Mouse (Mus musculus): Measurements from ENCODE around the gene Gnl3. TPM values are rescaled to one million over a fixed set of nuclear protein-coding genes. Genes with fewer than 3 reads are reported as not detected.

Gnl3 gene
- polyA plus RNA-seq, 1 experiment from 2014 or later: 126 TPM

DNA sequence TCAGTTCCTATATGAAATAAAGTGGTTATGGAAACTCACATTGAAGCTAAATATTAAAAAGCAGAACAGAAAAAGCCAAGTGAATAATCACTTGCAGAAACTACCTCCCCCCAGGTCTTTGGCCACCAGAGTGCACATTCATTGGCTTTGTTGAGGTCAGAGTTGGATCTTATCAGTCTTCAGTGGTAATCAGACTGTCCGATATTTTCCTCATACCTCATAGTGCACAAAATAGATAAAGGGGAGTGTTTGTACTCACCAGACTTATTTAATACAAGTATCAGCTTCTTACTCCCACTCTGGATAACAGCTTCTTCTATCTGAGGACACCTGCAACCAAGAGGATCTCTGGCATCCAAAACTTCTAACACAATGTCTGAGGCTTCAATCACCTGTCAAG, 2.9 kb downstream of the Gnl3 start:
- Histone ChIP-seq H3K4me2 (ENCODE audit: low read depth, severe bottlenecking) (no peak overlapping the region), H3K36me3 (ENCODE audit: control insufficient read depth, insufficient read depth, low read length) (peaks cover 32% of the 10 kb centered on the region), H3K4me3 (ENCODE audit: low read depth, low read length) (no peak overlapping the region), H3K9me3 (ENCODE audit: control insufficient read depth, low read length) (no peaks in the 10 kb centered on the region), H3K9ac (ENCODE audit: low read length) (no peak overlapping the region), H3K27me3 (ENCODE audit: control insufficient read depth, insufficient read depth, low read length) (no peaks in the 10 kb centered on the region), H3K27ac (replicated peaks; ENCODE audit: low read depth, low read length) (no peak overlapping the region), H3K4me1 (ENCODE audit: control insufficient read depth, insufficient read depth, low read length) (peaks cover 9% of the 10 kb centered on the region)
- ATAC-seq (ENCODE audit: insufficient number of reproducible peaks, low FRiP score, low TSS enrichment, low read depth) (no peak), DNase-seq (ENCODE audit: low spot score) (no peak)
- 93% methylated on average over 1 of the region's 1 CpGs for WGBS

DNA sequence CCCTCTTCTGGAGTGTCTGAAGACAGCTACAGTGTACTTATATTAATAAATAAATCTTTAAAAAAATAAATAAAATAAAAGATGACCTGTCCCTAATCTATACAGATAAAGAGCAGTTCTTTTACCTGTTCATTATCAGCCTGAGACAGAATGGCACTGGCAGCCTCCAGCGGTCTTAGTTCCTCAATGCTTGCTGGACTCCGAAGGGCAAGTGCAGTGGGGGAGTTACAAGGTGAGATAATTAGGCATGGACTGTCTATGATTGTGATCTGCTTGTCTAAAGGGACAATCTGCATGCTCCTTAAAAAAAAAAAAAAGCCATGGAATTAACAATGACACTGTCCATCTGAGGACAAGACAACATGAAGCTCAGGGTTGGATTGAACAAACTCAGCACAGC, 5.0 kb downstream of the Gnl3 start:
- H3K9me3 ChIP-seq (ENCODE audit: control insufficient read depth, low read length): no peaks in the 10 kb centered on the region
- H3K4me3 ChIP-seq (ENCODE audit: low read depth, low read length): no peak overlapping the region
- H3K36me3 ChIP-seq (ENCODE audit: control insufficient read depth, insufficient read depth, low read length): peaks cover 35% of the 10 kb centered on the region
- H3K4me2 ChIP-seq (ENCODE audit: low read depth, severe bottlenecking): no peak overlapping the region
- WGBS: 98% methylated on average over 2 of the region's 2 CpGs
- no peak overlapping the region for H3K27ac ChIP-seq (replicated peaks; ENCODE audit: low read depth, low read length)
- no peaks in the 10 kb centered on the region for H3K27me3 ChIP-seq (ENCODE audit: control insufficient read depth, insufficient read depth, low read length)
- peaks cover 7% of the 10 kb centered on the region; the same call in 1 of the 2 replicates for H3K4me1 ChIP-seq (ENCODE audit: control insufficient read depth, insufficient read depth, low read length)
- ATAC-seq (ENCODE audit: insufficient number of reproducible peaks, low FRiP score, low TSS enrichment, low read depth): no peak
- H3K9ac ChIP-seq (ENCODE audit: low read length): no peak overlapping the region
- DNase-seq (ENCODE audit: low spot score): no peak

DNA sequence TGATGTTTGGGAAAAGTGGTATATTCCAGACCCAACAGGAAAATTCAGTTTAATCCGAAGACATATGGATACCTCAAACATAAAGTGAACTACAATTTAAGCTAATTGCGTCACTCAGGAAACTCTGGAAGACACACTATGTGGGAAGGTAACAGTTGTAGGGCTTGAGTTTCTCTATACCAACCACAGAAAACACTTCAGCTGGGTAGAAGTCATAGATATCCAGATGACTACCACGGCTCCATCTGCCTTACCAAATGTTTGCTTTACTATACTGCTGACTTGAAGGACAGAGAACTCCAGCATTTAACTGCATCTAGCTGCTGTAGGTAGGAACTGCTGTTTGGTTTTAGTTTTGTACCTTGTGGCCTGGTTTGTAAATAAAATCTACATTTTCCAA, 7.4 kb downstream of the Gnl3 start:
- WGBS: 91% methylated on average over 3 of the region's 3 CpGs
- Histone ChIP-seq H3K27me3 (ENCODE audit: control insufficient read depth, insufficient read depth, low read length) (no peaks in the 10 kb centered on the region), H3K9me3 (ENCODE audit: control insufficient read depth, low read length) (no peaks in the 10 kb centered on the region), H3K27ac (replicated peaks; ENCODE audit: low read depth, low read length) (no peak overlapping the region), H3K4me2 (ENCODE audit: low read depth, severe bottlenecking) (no peak overlapping the region), H3K9ac (ENCODE audit: low read length) (no peak overlapping the region), H3K36me3 (ENCODE audit: control insufficient read depth, insufficient read depth, low read length) (peaks cover 38% of the 10 kb centered on the region), H3K4me3 (ENCODE audit: low read depth, low read length) (no peak overlapping the region), H3K4me1 (ENCODE audit: control insufficient read depth, insufficient read depth, low read length) (no peaks in the 10 kb centered on the region)
- DNase-seq (ENCODE audit: low spot score) (no peak), ATAC-seq (ENCODE audit: insufficient number of reproducible peaks, low FRiP score, low TSS enrichment, low read depth) (no peak)

DNA sequence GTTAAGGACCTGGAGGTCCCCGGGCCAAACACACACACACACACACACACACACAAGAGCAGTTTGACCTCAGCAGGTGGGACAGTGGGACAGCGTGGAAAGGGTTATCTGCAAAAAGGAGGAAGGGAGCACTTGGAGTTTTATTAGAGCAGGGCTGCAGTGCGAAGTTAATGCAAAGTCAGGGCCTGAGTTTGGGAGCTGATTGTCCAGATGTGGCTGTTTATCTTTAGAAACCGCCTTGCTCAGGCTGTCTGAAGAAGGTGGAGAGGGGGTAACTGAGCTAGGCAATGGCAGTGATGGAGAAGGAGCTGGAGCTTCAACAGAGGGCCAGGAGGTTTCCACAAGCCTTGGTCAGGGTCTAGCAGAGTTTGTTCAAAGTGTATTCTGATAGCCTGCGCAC, 12.2 kb downstream of the Gnl3 start:
- peaks cover 15% of the 10 kb centered on the region; the same call in 1 of the 2 replicates for H3K36me3 ChIP-seq (ENCODE audit: control insufficient read depth, insufficient read depth, low read length)
- H3K4me2 ChIP-seq (ENCODE audit: low read depth, severe bottlenecking): no peak overlapping the region

DNA sequence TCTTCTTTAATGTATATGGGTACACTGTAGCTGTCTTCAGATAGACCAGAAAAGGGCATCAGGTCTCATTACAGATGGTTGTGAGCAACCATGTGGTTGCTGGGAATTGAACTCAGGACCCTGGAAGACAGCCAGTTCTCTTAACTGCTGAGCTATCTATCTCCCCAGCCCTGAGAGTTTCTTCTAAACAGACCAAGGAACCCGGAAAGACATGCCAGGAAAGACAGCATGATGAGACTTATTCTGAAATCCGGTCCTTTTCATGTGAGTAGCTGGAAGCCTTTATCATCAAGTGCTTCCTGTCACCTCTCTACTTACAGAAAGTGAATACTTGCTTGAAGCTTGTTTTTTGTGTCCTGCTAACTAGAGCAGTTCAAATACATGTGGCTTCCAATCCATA, 14.4 kb downstream of the Gnl3 start:
- no peak overlapping the region for H3K9ac ChIP-seq (ENCODE audit: low read length)
- DNase-seq (ENCODE audit: low spot score) (no peak), ATAC-seq (ENCODE audit: insufficient number of reproducible peaks, low FRiP score, low TSS enrichment, low read depth) (no peak)
- 83% methylated on average over 2 of the region's 2 CpGs for WGBS
- no peaks in the 10 kb centered on the region for H3K9me3 ChIP-seq (ENCODE audit: control insufficient read depth, low read length)
- H3K4me2 ChIP-seq (ENCODE audit: low read depth, severe bottlenecking): no peak overlapping the region
- no peak overlapping the region for H3K27ac ChIP-seq (replicated peaks; ENCODE audit: low read depth, low read length)
- H3K4me1 ChIP-seq (ENCODE audit: control insufficient read depth, insufficient read depth, low read length): peaks cover 3% of the 10 kb centered on the region; the same call in 1 of the 2 replicates
- no peaks in the 10 kb centered on the region for H3K27me3 ChIP-seq (ENCODE audit: control insufficient read depth, insufficient read depth, low read length)
- H3K4me3 ChIP-seq (ENCODE audit: low read depth, low read length): no peak overlapping the region
- peaks cover 6% of the 10 kb centered on the region; the same call in 1 of the 2 replicates for H3K36me3 ChIP-seq (ENCODE audit: control insufficient read depth, insufficient read depth, low read length)

More for the DNA sequence above, 12.2 kb downstream of the Gnl3 start:
- 75% methylated on average over 5 of the region's 5 CpGs for WGBS
- Histone ChIP-seq H3K9me3 (ENCODE audit: control insufficient read depth, low read length) (no peaks in the 10 kb centered on the region), H3K9ac (ENCODE audit: low read length) (no peak overlapping the region), H3K27me3 (ENCODE audit: control insufficient read depth, insufficient read depth, low read length) (no peaks in the 10 kb centered on the region), H3K4me1 (ENCODE audit: control insufficient read depth, insufficient read depth, low read length) (no peaks in the 10 kb centered on the region), H3K27ac (replicated peaks; ENCODE audit: low read depth, low read length) (no peak overlapping the region), H3K4me3 (ENCODE audit: low read depth, low read length) (no peak overlapping the region)
- DNase-seq (ENCODE audit: low spot score) (no peak), ATAC-seq (ENCODE audit: insufficient number of reproducible peaks, low FRiP score, low TSS enrichment, low read depth) (no peak)

DNA sequence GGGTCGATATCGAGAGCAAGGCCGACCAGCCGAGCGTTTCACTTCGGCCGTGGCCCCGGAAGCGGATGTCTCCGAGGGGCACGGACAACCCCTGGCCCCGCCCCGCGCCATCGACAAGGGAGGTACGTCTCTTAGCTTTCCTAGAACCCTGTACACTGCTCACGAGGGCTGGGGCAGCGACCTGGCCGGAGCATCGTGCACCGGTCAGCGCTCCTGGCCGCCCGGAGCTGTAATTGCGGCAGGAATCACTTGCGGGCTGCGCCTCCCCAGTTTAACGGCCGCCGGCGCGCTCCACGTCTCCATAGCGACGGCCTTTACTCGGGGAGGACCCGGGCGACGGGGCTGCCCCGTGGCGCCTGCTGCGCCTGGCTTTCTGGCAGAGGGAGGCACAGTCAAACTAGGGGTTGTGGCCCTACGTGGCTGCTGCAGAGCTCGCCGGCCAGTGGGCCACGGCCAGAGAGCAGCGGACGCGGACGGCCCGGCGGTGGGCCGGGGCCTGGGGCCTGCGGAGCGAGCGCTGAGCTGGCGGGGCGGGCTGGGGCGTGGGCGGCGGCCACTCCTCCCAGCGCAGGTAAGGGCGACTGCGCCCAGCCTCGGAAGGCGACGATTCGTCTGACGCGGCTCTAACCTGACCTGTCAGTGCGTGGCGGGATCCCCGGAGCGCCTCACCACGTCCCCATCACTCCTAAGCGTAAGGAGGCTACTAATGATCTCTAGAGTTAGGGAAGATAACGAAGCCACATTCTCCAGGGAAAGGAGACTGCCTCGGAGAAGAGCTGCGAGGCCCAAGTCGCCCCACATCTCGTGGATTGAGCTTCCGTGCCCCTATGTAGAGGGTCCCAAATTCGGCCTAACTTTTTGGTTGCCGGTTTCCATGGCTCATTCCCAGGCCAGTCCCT, 17.4 kb downstream of the Gnl3 start, which contains the start of the genes Glt8d1 and Spcs1:
Gene Glt8d1 (plus strand): TSS at position 94 of the 899 bp plus-strand sequence.
Gene Spcs1 (minus strand): TSS at position 366 of the 899 bp plus-strand sequence.
- peak; percentile 87 for DNase-seq (ENCODE audit: low spot score)
- WGBS: under 1% methylated on average over 79 of the region's 84 CpGs

DNA sequence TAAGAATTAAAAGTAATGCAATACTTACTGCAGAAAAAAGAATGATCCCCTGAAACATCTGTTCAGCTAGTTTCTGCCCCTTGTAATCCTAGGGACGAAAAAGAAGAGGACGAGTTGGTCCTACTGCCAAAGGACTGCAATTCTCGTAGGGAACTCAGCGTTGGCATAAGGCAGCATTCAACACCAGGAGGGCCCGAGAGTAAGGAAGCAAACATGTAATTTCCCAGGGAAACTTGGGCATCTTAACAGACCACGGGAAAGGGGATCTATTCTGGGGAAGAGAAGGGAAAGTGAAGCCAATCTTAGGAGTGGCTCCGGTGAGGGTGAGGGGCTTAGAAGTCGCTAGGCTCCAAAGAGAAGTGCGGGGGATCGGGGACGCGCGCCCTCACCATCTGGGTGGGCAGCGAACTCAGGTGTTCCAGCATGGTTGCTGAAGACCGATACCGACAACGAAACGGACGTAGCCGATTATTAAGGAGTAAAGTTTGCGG, 18.1 kb downstream of the Gnl3 start:
- ATAC-seq (ENCODE audit: insufficient number of reproducible peaks, low FRiP score, low TSS enrichment, low read depth) (no peak), DNase-seq (ENCODE audit: low spot score) (no peak)
- Histone ChIP-seq H3K9me3 (ENCODE audit: control insufficient read depth, low read length) (no peaks in the 10 kb centered on the region), H3K4me1 (ENCODE audit: control insufficient read depth, insufficient read depth, low read length) (peaks cover 3% of the 10 kb centered on the region; the same call in 1 of the 2 replicates), H3K36me3 (ENCODE audit: control insufficient read depth, insufficient read depth, low read length) (0 out of 2 replicates have a peak, but pooled peaks cover 5% of the 10 kb centered on the region), H3K27ac (replicated peaks; ENCODE audit: low read depth, low read length) (peak overlapping the region; percentile 89; the same call in 1 of the 2 replicates), H3K4me2 (ENCODE audit: low read depth, severe bottlenecking) (peak overlapping the region; percentile 86), H3K9ac (ENCODE audit: low read length) (peak overlapping the region; percentile 87), H3K4me3 (ENCODE audit: low read depth, low read length) (peak overlapping the region; percentile 91), H3K27me3 (ENCODE audit: control insufficient read depth, insufficient read depth, low read length) (no peaks in the 10 kb centered on the region)
- WGBS: under 1% methylated on average over 21 of the region's 21 CpGs

More for the DNA sequence above, 17.4 kb downstream of the Gnl3 start, which contains the start of the genes Glt8d1 and Spcs1:
- Histone ChIP-seq H3K9me3 (ENCODE audit: control insufficient read depth, low read length) (no peaks in the 10 kb centered on the region), H3K4me1 (ENCODE audit: control insufficient read depth, insufficient read depth, low read length) (peaks cover 3% of the 10 kb centered on the region; the same call in 1 of the 2 replicates), H3K27ac (replicated peaks; ENCODE audit: low read depth, low read length) (peak within 1 kb of the TSS; percentile 89), H3K9ac (ENCODE audit: low read length) (peak within 1 kb of the TSS; percentile 87), H3K27me3 (ENCODE audit: control insufficient read depth, insufficient read depth, low read length) (no peaks in the 10 kb centered on the region), H3K4me3 (ENCODE audit: low read depth, low read length) (peak within 1 kb of the TSS; percentile 91), H3K4me2 (ENCODE audit: low read depth, severe bottlenecking) (peak within 1 kb of the TSS; percentile 86), H3K36me3 (ENCODE audit: control insufficient read depth, insufficient read depth, low read length) (0 out of 2 replicates have a peak, but pooled peaks cover 3% of the 10 kb centered on the region)
- peak; percentile 85 for ATAC-seq (ENCODE audit: insufficient number of reproducible peaks, low FRiP score, low TSS enrichment, low read depth)

DNA sequence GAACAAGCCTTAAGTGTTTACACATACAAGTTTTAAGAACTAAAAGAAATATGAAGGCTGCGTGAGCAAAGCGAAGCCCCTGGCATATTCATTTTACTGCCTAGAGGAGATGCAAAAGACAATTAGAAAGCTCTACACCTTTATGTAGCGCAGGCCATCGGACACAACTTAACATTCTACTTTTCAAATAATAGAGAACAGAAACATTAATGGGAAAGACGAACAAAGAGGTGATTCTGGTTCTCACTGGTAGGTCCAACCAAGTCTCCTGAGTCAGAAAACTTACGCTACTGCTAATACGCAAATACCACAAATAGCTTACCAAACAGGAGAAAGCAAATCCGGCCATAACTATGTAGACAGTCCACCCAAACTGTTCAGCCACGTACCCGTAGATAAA, 18.6 kb downstream of the Gnl3 start:
- ATAC-seq (ENCODE audit: insufficient number of reproducible peaks, low FRiP score, low TSS enrichment, low read depth): no peak
- Histone ChIP-seq H3K4me2 (ENCODE audit: low read depth, severe bottlenecking) (peak overlapping the region; percentile 86), H3K9ac (ENCODE audit: low read length) (peak overlapping the region; percentile 87), H3K27ac (replicated peaks; ENCODE audit: low read depth, low read length) (no peak overlapping the region), H3K27me3 (ENCODE audit: control insufficient read depth, insufficient read depth, low read length) (no peaks in the 10 kb centered on the region), H3K4me1 (ENCODE audit: control insufficient read depth, insufficient read depth, low read length) (peaks cover 3% of the 10 kb centered on the region; the same call in 1 of the 2 replicates), H3K9me3 (ENCODE audit: control insufficient read depth, low read length) (no peaks in the 10 kb centered on the region), H3K4me3 (ENCODE audit: low read depth, low read length) (peak overlapping the region; percentile 91), H3K36me3 (ENCODE audit: control insufficient read depth, insufficient read depth, low read length) (0 out of 2 replicates have a peak, but pooled peaks cover 5% of the 10 kb centered on the region)
- 70% methylated on average over 10 of the region's 10 CpGs for WGBS
- DNase-seq (ENCODE audit: low spot score): no peak

All from limb, embryonic 11.5 days (tissue).